Mouse (Mus musculus) midbrain, embryonic 12.5 days (tissue): ENCODE results near the gene Thbs4. TPM values are rescaled to one million over a fixed set of nuclear protein-coding genes. Genes with fewer than 3 reads are reported as not detected.
"Not testable (repeated sequence)": the region's sequence is repeated elsewhere in the genome, so short reads cannot be mapped to it uniquely, and the experiment has no call there.

ENCODE experiments used
- ATAC-seq: fragments of 200-750 bp; cut with Nextera tagmentation; 2 replicates; pipeline ENCODE4 v1.8.0; 2017; ENCODE audit warnings: low read depth, moderate TSS enrichment, moderate library complexity; ENCODE audit not compliant: low FRiP score
- H3K27ac ChIP-seq: fragments of 300-500 bp; sonication (generic); replicated peaks from 2 replicates; pipeline ENCODE4 v1.5.1; 2016; ENCODE audit warnings: mild to moderate bottlenecking
- H3K27me3 ChIP-seq: fragments of 300-500 bp; sonication (generic); 2 replicates; pipeline ENCODE4 v1.6.1; 2016; ENCODE audit warnings: mild to moderate bottlenecking
- H3K36me3 ChIP-seq: fragments of 300-500 bp; sonication (generic); 2 replicates; pipeline ENCODE4 v1.6.1; 2016
- H3K4me1 ChIP-seq: fragments of 300-500 bp; sonication (generic); 2 replicates; pipeline ENCODE4 v1.6.1; 2016
- H3K4me2 ChIP-seq: fragments of 300-500 bp; sonication (generic); replicated peaks from 2 replicates; pipeline ENCODE4 v1.6.1; 2016; ENCODE audit warnings: mild to moderate bottlenecking, moderate library complexity
- H3K4me3 ChIP-seq: fragments of 300-500 bp; sonication (generic); 2 replicates; pipeline ENCODE4 v1.5.1; 2016; ENCODE audit warnings: mild to moderate bottlenecking
- H3K9ac ChIP-seq: fragments of 300-500 bp; sonication (generic); replicated peaks from 2 replicates; pipeline ENCODE4 v1.6.1; 2016; ENCODE audit warnings: mild to moderate bottlenecking, moderate library complexity
- H3K9me3 ChIP-seq: fragments of 300-500 bp; sonication (generic); 2 replicates; pipeline ENCODE4 v1.6.1; 2016; ENCODE audit warnings: mild to moderate bottlenecking
- WGBS: fragments of 180-500 bp; shearing (Covaris S2); methylation state at CpG from one replicate; pipeline ENCODE4 v1.1.7; 2016; 5-methylcytosine and 5-hydroxymethylcytosine counted together
- polyA plus RNA-seq: library from polyadenylated mRNA; unstranded; fragments of >200 nt; fragmentation: Nextera tagmentation; extraction: Ambion mirVana; gene quantifications from 2 replicates; pipeline ENCODE4 v1.2.1, GENCODE M21; 2016

Gene Thbs4
- polyA plus RNA-seq = 4.0 and 4.2 TPM in 2 replicates

DNA sequence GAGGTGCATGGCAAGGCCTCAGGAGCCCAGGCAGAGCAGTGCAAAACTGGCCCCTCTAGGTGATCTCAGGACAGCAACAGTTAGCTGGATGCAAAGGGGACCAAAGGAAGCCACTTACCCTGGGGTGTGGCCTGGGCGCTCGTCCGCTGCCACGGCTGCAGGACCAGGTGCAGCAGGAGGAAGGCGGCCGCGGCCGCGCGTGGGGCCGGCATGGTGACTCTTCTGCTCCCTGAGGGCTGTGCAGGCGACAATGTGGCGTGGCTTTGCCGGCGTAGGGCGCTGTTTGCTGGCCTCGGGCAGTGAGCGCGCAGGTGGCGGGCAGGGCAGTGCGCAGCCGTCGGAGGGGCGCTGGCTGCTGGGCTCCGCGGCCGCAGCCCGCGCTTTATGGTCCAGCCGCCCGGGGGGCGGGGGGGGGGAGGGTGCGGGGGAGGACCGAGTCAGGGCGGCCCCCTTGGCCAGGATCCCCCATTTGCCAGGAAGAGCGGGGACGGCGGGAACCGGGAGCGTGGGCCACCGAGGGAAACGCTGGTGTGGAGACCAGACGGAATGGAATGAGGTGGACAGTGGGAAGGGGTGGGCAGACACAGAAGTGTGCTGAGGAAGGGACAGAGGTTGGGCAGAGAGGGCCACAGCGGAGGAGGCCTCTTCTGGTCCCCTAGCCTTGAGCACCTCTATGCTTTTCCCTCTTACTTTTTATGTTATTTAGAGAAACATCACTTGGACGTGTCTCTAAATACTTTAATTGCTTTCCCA is at the start of gene Thbs4:
Gene Thbs4, minus strand, starts transcription at position 357 of the 753 bp plus-strand sequence.
- peaks cover 34% of the 10 kb centered on the region for H3K27me3 ChIP-seq
- peak within 1 kb of the TSS; percentile 63 for H3K4me2 ChIP-seq
- peak within 1 kb of the TSS; percentile 43 for H3K4me3 ChIP-seq
- H3K9ac ChIP-seq = peak within 1 kb of the TSS; percentile 49
- H3K4me1 ChIP-seq = peaks cover 9% of the 10 kb centered on the region; the same call in 1 of the 2 replicates
- H3K27ac ChIP-seq = no peak within 1 kb of the TSS
- peak; percentile 56 for ATAC-seq
- H3K36me3 ChIP-seq = no peaks in the 10 kb centered on the region
- no peaks in the 10 kb centered on the region for H3K9me3 ChIP-seq
- 8% methylated on average over 41 of the region's 45 CpGs for WGBS

DNA sequence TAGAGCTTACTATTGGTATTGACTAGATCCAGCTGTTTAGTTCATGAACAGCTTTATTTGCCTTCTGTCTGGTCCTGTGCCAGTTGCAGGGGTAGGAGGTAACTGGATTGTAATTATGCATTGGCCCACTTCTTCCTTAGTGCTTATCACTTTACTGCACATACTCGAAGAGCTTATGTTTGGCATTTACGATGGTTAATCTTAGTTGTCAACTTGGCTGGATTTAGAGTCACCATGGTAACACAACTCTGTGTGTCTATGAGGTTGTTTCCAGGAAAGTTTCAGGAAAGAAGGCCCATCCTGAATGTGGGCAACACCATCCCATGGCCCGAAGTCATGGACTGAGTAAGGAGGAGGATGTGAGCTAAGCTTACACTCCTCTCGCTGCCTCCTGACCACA is 38.5 kb upstream of the Thbs4 start:
- H3K4me1 ChIP-seq = no peaks in the 10 kb centered on the region
- no peak for ATAC-seq
- no peaks in the 10 kb centered on the region for H3K9me3 ChIP-seq
- WGBS = 93% methylated on average over 4 of the region's 4 CpGs
- H3K27me3 ChIP-seq = no peaks in the 10 kb centered on the region
- H3K9ac ChIP-seq = no peak overlapping the region
- no peaks in the 10 kb centered on the region for H3K36me3 ChIP-seq
- H3K4me2 ChIP-seq = no peak overlapping the region
- H3K4me3 ChIP-seq = no peak overlapping the region
- no peak overlapping the region for H3K27ac ChIP-seq

DNA sequence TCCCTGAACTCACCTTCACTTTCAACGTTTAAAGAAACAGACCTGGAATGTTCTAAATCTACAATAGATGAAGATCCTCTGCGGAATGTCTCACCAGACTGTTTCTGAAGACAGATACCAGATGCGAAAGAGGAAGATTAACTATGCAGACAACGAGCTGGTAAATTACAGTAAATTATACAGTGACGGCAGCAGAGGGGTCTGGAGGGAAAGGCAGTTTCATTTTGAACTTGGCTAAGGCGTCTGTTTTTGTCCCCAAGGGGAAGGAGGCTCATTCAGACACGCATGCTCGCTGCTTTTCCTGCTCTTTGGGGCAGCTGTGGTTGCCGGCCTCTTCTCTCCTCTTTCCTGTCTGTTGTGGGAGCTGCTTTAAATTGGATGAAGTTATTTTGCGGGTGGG is 34.2 kb upstream of the Thbs4 start:
- H3K9me3 ChIP-seq = no peaks in the 10 kb centered on the region
- 71% methylated on average over 10 of the region's 10 CpGs for WGBS
- no peaks in the 10 kb centered on the region for H3K4me1 ChIP-seq
- ATAC-seq = no peak
- no peak overlapping the region for H3K4me3 ChIP-seq
- H3K36me3 ChIP-seq = no peaks in the 10 kb centered on the region
- H3K9ac ChIP-seq = no peak overlapping the region
- H3K27ac ChIP-seq = no peak overlapping the region
- no peaks in the 10 kb centered on the region for H3K27me3 ChIP-seq
- H3K4me2 ChIP-seq = no peak overlapping the region

DNA sequence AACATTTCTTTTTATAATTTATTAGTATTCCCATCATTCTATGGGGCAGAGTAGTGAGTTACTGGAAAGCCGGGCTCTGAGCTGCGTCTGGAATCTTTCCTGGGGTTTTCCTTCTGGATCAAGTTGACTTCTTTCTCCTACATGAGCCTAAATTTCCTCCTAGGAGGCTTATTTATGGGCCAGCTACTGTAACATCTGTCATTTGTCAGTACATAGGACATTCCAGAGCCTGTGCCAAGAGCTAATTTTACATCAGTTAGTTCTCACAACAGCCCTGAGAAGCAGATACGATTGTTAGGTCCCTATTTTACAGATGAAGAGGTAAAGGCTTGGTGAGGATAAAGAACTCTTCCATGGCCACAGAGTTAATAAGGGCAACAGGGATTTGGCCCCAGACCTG is 22.7 kb upstream of the Thbs4 start:
- ATAC-seq = no peak
- Histone ChIP-seq H3K4me1 (no peaks in the 10 kb centered on the region), H3K27ac (no peak overlapping the region), H3K9ac (no peak overlapping the region), H3K9me3 (no peaks in the 10 kb centered on the region), H3K36me3 (no peaks in the 10 kb centered on the region), H3K4me2 (no peak overlapping the region), H3K4me3 (no peak overlapping the region), H3K27me3 (no peaks in the 10 kb centered on the region)
- 90% methylated on average over 3 of the region's 3 CpGs for WGBS

DNA sequence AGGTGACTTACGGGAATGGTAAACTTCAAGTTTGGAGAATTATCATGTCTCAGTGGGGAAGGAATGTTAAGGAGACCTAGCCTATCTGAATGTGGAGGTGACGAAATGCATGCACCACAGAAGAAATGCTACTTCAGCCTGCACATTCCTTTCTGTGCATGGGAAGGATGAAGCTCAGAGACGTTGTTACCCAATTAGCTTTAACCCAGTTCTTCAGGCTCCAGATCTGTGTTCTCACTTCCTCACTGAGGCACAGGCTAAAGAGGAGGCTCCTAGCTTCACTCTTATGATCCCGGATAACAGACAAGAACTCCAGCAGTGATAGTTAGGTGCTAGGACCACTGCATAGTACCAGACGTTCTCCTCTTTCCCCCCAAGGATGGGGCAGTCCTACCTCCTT is 21.7 kb upstream of the Thbs4 start:
- Histone ChIP-seq H3K4me1 (no peaks in the 10 kb centered on the region), H3K27me3 (no peaks in the 10 kb centered on the region), H3K4me2 (no peak overlapping the region), H3K27ac (no peak overlapping the region), H3K4me3 (no peak overlapping the region), H3K9ac (no peak overlapping the region), H3K9me3 (no peaks in the 10 kb centered on the region), H3K36me3 (no peaks in the 10 kb centered on the region)
- 89% methylated on average over 5 of the region's 5 CpGs for WGBS
- no peak for ATAC-seq

DNA sequence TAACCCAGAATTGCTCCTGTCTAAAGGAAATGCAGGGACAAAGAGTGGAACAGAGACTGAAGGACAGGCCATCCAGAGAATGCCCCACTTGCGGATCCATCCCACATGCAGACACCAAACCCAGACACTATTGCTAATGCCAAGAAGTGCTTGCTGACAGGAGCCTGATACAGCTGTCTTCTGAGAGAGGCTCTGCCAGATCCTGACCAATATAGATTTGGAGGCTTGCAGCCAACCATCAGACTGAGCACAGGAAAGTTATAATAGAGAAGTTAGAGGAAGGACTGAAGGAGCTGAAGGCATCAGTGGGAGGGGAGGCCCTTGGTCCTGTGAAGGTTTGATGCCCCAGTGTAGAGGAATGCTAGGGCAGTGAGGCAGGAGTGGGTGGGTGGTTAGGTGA is 16.0 kb upstream of the Thbs4 start:
- not testable (repeated sequence) for ATAC-seq

DNA sequence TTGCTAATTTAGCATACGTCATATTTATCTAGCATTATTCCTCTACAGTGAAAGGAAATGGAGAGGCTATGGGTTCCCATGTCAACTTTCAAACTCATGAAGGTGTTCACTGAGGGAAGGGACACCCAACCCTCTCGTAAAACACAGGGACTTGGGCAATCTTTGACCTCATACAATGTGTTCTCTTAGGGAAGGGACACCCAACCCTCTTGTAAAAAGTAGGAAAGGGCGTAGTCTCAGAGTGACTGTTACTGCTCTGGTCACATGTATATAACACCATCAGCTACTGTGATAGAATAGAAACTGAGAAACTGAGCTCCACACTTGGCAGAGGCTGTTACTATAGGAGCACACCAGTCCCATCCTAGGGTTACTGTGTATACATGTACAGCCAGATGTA is 13.2 kb upstream of the Thbs4 start:
- Histone ChIP-seq H3K27me3 (no peaks in the 10 kb centered on the region), H3K27ac (no peak overlapping the region), H3K4me2 (no peak overlapping the region), H3K9ac (no peak overlapping the region), H3K4me1 (no peaks in the 10 kb centered on the region), H3K36me3 (no peaks in the 10 kb centered on the region), H3K9me3 (no peaks in the 10 kb centered on the region), H3K4me3 (no peak overlapping the region)
- WGBS = 96% methylated on average over 3 of the region's 3 CpGs
- no peak for ATAC-seq

More for the DNA sequence above, 16.0 kb upstream of the Thbs4 start:
- H3K4me3 ChIP-seq, H3K27ac ChIP-seq, H3K4me1 ChIP-seq, H3K27me3 ChIP-seq, H3K36me3 ChIP-seq, H3K9ac ChIP-seq, H3K9me3 ChIP-seq, H3K4me2 ChIP-seq: not testable (repeated sequence)
- 91% methylated on average over 1 of the region's 1 CpGs for WGBS

DNA sequence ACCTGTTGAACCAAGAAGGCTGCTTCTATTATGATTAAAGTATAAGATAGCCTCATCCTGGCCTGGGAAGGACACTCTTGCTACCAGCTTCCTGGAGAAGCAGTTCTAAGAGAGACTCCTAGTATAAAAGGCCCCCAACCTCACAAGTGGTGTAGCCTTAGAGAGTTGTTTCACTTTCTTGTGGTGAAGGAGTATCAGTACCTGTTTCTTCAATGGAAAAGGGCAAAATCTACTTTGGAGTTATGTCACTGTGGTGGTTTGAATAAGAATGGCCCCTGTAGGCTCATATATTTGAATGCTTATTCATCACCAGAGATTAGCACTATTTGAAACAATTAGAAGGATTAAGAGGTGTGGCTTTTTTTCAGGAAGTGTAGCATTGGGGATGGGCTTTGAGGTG is 12.2 kb upstream of the Thbs4 start:
- Histone ChIP-seq H3K36me3 (no peaks in the 10 kb centered on the region), H3K4me3 (no peak overlapping the region), H3K9me3 (no peaks in the 10 kb centered on the region), H3K4me2 (no peak overlapping the region), H3K9ac (no peak overlapping the region), H3K27me3 (no peaks in the 10 kb centered on the region), H3K27ac (no peak overlapping the region), H3K4me1 (peaks cover 2% of the 10 kb centered on the region)
- ATAC-seq = no peak

DNA sequence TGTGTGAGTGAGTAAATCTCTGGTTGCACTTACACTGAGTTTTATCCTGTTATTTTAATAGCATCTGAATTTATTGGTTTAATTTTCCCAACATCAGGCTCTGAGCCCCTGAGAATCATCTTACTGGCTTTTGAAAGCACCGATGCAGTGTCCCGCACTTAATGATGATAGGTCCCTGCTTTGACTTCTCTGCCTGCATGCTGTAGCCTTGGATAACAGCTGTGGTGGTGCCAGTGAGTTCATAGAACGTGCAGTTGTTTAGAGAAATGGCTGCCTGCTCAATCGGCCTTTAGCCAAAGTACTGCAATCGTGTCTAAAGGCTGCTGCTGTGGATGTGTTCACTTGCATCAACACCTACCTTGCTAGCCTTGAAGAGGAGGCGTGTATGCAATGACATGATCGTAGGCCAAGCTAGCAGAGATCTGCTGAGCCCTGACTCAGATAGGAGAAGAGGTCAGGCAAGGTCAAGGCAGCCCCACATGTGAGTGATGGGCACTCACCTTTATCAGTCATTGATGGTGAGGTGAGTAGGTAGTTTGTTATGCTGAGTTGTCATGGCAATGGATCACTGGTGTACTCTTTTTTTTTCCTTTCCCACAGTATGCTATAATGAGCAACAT is 4.8 kb upstream of the Thbs4 start:
- H3K4me1 ChIP-seq = peaks cover 18% of the 10 kb centered on the region
- H3K36me3 ChIP-seq = no peaks in the 10 kb centered on the region
- H3K9ac ChIP-seq = no peak overlapping the region
- WGBS = 83% methylated on average over 7 of the region's 7 CpGs
- H3K27ac ChIP-seq = no peak overlapping the region
- peaks cover 29% of the 10 kb centered on the region for H3K27me3 ChIP-seq
- no peak overlapping the region for H3K4me3 ChIP-seq
- H3K9me3 ChIP-seq = no peaks in the 10 kb centered on the region
- ATAC-seq = no peak
- H3K4me2 ChIP-seq = no peak overlapping the region

DNA sequence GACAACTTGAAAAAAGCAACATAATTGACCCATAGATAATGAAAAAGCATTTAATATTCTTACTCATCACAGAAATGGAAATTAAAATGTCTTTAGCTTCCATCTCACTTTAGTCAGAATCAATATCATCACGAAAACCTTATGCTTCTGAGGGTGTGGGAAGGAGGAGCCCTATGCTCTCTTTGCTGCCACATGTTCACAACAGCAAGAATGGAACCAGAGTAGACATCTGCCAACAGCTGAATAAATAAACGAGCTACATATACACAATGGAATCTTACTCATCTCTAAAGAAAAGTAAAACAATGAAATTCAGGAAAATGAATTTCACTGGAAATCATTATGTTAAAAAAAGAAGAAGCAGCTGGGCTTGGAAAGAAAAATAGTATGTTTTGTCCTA is 4.2 kb upstream of the Thbs4 start:
- no peak overlapping the region for H3K9ac ChIP-seq
- H3K36me3 ChIP-seq = no peaks in the 10 kb centered on the region
- no peak overlapping the region for H3K4me3 ChIP-seq
- H3K9me3 ChIP-seq = no peaks in the 10 kb centered on the region
- no peak for ATAC-seq
- peaks cover 20% of the 10 kb centered on the region for H3K4me1 ChIP-seq
- no peak overlapping the region for H3K27ac ChIP-seq
- H3K27me3 ChIP-seq = peaks cover 34% of the 10 kb centered on the region
- no peak overlapping the region for H3K4me2 ChIP-seq
- 74% methylated on average over 2 of the region's 2 CpGs for WGBS

DNA sequence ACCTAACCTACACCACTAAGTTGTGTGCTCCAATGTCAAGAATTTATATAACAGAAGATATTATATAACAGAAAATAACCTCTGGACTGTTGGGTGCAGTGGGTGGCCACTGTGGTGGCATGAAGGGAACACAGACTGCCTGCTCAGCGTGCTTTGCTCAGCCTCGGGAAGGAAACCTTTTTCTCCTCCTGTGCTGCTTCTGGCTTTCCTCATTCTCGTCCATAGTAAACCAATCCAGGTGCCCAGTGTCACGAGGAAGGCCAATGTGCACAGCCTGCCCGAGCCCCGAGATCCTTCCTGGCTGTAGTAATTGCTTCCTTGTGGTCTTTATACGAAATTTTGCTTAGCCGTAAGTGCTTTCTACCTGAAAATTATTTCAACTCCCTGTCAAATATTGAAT is 982 bp downstream of the Thbs4 start:
- Histone ChIP-seq H3K27ac (no peak overlapping the region), H3K4me1 (peaks cover 9% of the 10 kb centered on the region), H3K9me3 (no peaks in the 10 kb centered on the region), H3K9ac (no peak overlapping the region), H3K36me3 (no peaks in the 10 kb centered on the region), H3K27me3 (peaks cover 34% of the 10 kb centered on the region), H3K4me3 (no peak overlapping the region), H3K4me2 (no peak overlapping the region)
- WGBS = 80% methylated on average over 8 of the region's 8 CpGs
- ATAC-seq = no peak

DNA sequence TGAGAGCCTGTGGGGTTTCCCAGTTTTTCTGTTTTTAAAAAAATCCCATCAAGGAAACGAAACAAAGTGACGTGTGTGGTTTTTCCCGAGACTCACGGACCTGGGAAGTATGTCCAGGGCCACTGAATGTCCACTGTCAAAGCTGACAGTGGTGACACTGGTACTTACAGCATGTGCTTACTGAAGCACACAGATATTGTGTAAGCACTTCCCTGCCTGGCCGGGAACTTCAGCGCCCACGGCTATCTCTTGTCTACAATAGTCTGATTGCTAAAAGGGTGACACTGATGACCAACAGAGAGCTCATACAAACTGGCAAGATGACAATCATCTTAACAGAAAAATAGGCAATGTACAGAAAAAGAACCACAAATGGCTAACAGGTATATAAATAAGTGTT is 3.1 kb downstream of the Thbs4 start:
- no peak for ATAC-seq
- WGBS = 92% methylated on average over 7 of the region's 7 CpGs

More for the DNA sequence above, 3.1 kb downstream of the Thbs4 start:
- H3K27ac ChIP-seq = no peak overlapping the region
- H3K4me1 ChIP-seq = peaks cover 19% of the 10 kb centered on the region
- no peaks in the 10 kb centered on the region for H3K9me3 ChIP-seq
- no peak overlapping the region for H3K4me3 ChIP-seq
- peaks cover 29% of the 10 kb centered on the region for H3K27me3 ChIP-seq
- H3K36me3 ChIP-seq = no peaks in the 10 kb centered on the region
- H3K4me2 ChIP-seq = no peak overlapping the region
- no peak overlapping the region for H3K9ac ChIP-seq
